Mouse (Mus musculus): Measurements from ENCODE around the gene Btbd2.
"Not testable (repeated sequence)": the region's sequence is repeated elsewhere in the genome, so short reads cannot be mapped to it uniquely, and the experiment has no call there.

The Btbd2 gene

DNA sequence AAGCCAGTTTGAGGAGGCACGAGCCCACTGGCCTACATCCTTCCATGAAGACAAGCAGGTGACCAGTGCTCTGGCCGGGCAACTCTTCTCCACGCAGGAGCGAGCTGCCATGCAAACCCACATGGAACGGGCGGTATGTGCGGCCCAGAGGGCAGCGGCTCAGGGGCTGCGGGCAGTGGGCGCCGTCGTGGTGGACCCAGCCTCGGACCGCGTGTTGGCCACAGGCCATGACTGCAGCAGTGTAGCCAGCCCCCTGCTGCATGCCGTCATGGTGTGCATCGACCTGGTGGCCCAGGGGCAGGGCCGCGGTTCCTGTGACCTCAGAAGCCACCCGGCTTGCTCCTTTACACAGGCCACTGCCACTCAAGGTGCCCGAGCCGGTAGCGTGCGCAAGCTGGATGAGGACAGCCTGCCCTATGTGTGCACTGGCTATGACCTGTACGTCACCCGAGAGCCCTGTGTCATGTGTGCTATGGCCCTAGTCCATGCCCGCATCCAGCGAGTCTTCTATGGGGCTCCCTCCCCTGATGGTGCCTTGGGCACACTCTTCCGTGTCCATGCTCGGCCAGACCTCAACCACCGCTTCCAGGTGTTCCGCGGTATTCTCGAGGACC, 50.0 kb downstream of the Btbd2 start:
- no peak for DNase-seq (ENCODE audit: low read depth, low spot score)

DNA sequence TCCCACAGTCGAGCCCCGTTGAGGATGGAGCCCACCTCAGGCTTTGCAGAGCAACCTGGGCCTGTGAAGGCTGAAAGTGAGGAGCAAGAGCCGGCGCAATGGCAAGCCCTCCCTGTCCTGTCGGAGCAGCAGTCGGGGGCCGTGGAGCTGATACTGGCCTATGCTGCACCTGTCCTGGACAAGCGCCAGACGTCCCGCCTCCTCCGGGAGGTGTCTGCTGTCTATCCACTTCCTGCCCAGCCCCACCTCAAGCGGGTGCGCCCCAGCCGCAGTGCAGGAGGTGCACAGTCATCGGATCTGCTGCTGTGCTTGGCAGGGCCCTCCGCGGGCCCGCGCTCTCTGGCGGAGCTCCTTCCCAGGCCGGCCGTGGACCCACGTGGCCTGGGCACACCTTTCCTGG, 50.6 kb downstream of the Btbd2 start:
- no peak for DNase-seq (ENCODE audit: low read depth, low spot score)

DNA sequence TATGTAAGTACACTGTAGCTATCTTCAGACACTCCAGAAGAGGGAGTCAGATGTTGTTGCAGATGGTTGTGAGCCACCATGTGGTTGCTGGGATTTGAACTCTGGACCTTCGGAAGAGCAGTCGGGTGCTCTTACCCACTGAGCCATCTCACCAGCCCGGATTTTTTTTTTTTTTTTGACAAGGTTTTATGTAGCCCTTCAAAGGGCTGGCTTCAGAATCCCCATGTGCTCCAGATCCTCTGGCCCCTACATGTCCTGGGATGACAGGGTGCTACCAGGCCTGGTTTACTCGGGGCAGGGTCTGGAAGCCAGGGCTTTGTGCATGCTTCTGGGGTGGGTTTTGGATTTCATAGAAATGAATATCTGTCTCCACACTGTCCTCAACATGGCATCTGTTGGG, 51.1 kb downstream of the Btbd2 start, which contains the start of gene Gm49322:
TSS of gene Gm49322 (plus strand) at position 301 of the 400 bp plus-strand sequence.
- not testable (repeated sequence) for DNase-seq (ENCODE audit: low read depth, low spot score)

DNA sequence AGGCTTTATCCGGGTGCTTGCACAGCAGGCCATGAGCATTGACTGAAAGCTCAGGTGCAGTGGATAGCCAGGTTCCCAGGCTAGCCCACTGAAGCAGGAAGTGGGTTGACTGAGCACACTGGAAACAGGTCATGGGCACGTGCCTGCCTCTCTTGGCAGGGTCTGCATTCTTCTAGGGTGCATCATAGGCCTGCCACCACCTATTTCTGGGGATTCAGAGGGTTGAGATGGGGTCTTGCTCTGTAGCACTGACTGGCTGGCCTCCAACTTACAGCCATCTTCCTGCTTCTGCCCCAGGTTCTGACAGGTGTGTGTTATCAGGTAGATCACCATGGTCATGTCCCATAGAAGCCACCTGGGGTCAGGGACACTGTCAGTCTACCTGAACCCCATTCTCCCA, 51.9 kb downstream of the Btbd2 start:
- DNase-seq (ENCODE audit: low read depth, low spot score) = no peak

DNA sequence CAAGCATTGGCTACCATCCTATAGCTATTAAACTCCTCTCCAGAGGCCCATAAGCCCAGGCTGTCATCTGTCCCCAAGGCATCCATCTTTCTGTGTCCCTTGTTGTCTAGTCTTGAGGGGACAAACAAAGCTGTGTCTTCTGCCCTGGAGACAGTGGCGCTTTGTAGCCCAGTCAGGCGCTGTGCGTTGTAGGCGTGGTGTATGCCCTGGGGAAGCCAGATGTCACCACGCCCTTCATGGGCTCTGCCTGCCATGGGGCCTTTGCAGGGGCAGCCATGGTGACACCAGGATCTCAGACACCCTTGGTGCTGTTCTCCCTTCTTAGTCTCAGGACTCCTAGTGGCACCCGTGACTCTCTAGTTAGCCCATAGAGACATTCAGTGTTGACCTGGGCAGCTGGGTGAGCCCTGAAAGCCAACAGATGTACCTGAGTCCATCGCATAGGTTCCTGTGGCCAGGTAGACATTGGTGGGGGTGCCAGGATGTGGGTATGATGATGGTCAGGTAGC, 52.8 kb downstream of the Btbd2 start:
- DNase-seq (ENCODE audit: low read depth, low spot score) = no peak

DNA sequence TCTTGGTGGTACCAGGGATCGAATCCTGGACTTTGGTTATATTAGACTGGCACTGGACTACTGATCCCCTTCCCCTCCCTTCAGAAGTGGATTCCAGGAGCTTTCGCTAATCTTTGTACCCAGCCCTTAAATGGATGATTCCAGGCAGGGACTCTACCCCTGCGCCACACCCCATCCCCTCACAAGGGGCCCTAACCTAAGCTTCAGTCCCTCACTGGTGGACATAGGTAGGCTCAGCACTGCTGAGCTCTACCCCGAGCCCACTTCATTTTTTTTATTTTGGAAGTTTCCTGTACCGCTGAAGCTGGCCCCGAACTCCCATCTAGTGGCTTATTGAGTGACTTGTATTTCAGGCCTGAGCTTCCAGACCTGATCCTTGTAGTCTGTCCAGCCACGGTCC, 53.5 kb downstream of the Btbd2 start:
- DNase-seq (ENCODE audit: low read depth, low spot score) = no peak

DNA sequence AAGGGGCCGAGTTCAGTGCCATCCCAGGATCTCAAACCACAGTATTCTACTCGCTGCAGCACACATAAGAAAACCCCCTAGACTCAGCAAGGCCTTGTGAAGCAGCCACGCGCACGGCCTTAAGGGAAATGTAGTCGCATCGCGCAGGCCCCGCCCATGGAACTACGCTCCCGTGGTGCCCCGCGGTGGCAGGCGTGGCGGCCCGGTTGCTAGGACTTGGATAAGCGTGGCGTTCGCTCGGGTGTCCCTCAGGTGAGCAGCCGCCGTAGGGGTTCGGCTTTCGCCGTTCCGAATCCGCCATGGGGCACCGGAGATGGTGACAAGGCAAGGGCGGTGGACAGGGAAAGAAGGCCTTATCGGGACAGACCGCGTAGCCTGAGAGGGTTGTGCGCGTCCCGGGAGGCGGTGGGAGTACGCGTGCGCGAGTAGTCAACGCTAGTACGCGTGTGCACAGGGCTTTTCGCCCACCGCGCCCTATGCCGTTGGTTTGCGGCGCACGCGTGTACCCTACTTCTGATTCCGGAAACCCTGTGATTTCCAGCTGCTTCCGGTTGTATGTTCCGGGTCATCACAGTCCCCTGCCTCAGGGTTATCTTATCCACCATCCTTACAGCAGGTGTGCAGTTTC, 54.1 kb downstream of the Btbd2 start, which contains the start of the genes Scamp4 and Adat3:
TSS of gene Scamp4 (plus strand) at position 175 of the 628 bp plus-strand sequence.
TSS of gene Adat3 (plus strand) at position 183 of the 628 bp plus-strand sequence.
- DNase-seq (ENCODE audit: low read depth, low spot score) = peak; percentile 87

DNA sequence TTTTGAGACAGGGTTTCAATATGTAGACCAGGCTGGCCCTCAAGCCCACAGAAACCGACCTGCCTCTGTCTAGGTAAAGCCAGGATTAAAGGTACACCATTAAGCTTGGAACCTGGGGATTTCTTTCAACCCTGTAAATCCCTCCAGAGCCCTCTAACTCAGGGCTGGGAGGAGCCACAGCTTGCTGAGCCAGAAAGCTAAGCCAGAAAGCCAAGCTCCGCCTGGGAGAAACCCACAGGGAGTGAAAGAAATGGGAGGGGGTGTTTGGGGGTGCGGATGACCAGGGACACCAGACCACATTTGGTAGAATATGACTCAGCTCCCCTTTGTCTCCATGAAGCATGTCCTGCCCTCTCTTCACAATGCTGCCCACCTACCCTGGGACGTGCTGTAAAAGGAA, 60.6 kb downstream of the Btbd2 start:
- DNase-seq (ENCODE audit: low read depth, low spot score) = no peak

Measured in retina, postnatal 7 days (tissue).